Mouse (Mus musculus) left cerebral cortex, postnatal 4 days (tissue): ENCODE measurements around the gene Pigm. TPM values are rescaled to one million over a fixed set of nuclear protein-coding genes. Genes with fewer than 3 reads are reported as not detected.

Experiments used
- DNase-seq: peaks from one replicate; pipeline ENCODE4 v3.0.0-alpha.2; 2022
- intact Hi-C: fragments of 180-260 bp; cut with DNase I; formaldehyde crosslinking; loops from one replicate; pipeline ENCODE4 v1.15.1; 2025
- total RNA-seq, 2 experiments: library from RNA; stranded (reverse); gene quantifications; 2 replicates each; pipeline ENCODE4 v1.2.3; 2021

Gene Pigm
- total RNA-seq, 2 experiments from 2014 or later = 11.1 TPM

DNA sequence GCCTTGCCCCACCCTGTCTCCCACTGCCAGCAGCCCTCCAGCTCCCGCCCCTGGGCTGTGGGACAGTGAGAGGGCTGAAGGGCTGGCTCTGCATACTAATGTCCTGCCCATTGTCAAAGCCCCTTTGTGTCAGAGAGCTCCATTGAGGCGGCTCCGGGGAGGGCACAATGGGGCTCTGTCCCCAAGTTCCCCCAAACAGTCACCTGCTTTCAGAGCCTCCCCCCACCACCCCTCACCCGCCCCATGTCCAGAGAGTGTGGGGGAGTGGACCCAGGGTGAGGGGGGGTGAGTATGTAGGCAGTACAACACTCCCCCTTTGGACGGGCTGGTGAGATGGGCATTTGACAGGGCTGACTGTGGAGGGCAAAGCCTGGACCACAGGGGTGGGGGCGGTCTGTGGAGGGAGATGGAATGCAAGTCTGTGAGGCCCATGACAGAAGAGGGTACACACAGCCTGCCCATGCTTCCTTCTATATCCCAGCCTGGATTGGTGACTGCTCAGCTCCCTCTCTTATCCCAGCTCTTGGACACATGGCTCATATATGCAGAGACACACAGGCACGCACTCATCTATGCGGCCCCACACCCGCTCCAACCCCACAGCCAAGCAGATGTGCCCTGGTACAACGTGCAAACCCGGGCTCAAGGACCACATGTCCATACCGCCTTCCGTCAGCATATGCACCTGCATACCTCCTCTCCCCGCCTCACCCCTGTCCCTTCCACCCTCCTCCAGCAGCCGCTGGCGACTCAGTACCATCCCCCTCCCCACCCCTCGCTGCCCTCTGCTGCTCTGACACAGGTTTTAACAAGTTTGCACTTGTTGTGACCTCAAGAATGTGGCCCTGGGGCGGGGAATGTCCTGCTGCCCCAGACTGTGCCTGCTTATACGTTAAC, 26.2 kb upstream of the Pigm start:
- DNase-seq = peak; percentile 72
- intact Hi-C loops = no loop called here

DNA sequence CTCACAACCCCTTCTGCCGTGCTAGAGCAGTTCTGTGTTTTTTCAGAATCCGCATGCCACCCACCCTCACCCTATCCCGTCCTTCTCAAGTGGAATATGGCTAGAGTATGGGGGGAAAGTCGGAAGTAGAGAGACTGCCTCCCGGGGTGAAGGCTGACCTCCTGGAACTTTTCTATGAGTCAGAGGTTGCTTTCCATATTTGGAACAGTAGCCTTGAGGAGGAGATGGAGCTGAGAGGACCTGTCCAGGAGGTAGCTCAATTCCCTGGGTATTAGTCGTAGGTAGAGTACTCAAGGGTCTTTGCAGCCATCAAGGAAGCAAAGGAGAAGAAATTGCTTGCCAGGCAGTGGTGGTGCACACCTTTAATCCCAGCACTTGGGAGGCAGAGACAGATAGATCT, 24.3 kb upstream of the Pigm start:
- intact Hi-C loops = no loop called here
- DNase-seq = no peak

DNA sequence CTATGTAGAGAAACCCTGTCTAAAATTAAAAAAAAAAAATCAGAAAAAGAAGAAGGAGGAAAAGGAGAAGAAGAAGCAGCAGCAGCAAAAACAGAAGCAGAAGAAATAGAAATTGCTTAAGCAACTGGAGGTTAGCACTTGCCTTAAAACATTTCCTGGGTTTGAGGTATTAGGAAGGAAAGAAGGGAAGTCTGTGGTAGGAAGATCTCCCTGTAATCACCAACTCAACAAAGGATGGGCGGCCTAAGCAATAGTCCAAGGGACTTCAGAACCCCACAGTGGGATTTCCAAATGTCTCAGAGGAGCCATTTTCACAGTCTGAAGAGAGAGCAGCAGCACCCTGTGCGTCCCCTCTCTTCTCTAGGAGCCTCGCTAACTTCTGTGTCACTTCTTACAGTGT, 23.9 kb upstream of the Pigm start:
- no peak for DNase-seq
- intact Hi-C loops = no loop called here

DNA sequence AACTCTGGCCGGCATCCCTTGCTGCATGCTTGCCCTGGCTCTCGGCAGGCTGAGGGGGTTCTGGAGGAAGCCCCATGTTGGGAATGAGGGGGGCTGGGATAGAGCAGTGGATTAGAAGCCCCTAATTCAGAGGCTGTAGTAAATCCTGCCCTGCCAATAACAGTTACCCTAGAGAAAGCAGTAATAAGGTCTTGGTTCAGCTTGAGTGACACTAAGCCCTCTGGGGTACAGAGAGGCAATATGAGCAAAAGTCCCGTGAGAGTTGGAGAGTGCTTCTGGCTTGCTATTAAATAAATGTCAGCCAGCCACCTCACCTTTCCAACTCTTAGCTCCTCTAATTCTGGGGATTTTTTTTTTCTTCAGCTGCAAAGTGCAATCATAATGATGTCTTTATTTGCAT, 21.0 kb upstream of the Pigm start:
- intact Hi-C loops = no loop called here
- no peak for DNase-seq

DNA sequence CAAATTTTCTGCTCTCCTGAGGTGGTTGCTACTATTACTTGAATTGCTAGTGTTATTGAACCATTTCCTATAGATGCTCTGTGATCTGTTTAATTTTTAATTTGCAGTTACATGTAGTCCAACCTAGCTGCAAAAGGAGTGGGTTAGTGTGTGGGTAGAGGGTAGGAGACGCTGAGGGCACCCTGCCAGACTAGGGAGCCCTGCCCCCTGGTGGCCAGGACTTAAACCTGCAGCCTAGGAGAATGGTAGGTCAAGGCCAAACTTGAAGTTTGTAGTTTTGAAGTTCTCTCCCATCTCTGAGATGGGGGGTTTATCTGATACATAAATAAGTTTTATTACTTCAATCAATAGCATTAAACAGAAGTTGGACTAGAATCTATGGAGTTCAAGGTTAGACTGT, 18.8 kb upstream of the Pigm start:
- DNase-seq = peak; percentile 66
- intact Hi-C loops = no loop called here

DNA sequence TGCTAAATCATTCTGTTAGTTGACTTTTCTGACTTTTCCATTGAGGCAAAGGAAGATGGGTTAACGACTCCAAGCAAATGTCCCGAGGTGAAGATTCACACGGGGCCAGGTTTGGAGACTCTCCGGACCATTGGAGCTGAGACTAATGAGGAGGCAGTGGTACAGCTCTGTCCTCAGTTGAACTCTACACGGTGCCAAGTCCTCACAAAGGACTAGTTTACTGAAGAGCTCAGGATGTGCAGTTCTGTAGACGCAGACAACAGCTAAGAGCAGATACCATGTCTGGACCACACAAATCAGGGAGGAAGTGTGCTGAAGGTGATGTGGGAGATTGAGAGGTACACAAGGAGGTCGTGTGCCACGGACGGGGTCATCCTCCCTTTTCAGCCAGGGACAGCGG, 18.0 kb upstream of the Pigm start:
- DNase-seq = no peak
- intact Hi-C loops = no loop called here

DNA sequence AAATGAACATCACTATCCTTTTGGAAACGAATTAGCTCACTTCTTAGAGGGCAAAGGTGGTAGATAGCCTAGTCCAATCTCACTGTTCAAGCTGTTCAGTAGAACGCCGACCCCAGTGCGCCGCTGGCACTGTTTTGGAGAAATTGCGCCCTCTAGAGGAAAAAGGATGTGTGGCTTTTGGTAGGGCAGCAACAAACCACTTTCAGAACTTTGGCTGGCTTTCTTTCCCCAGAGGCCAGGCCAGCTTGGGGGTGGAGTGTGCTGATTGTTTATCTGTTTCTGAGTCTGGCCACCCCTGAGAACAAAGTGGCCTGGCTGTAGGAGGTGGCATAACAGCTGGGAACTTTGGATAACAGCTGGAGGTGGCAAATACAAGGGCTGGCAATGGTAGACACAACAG, 11.7 kb upstream of the Pigm start:
- DNase-seq = peak; percentile 65
- intact Hi-C loops = no loop called here

DNA sequence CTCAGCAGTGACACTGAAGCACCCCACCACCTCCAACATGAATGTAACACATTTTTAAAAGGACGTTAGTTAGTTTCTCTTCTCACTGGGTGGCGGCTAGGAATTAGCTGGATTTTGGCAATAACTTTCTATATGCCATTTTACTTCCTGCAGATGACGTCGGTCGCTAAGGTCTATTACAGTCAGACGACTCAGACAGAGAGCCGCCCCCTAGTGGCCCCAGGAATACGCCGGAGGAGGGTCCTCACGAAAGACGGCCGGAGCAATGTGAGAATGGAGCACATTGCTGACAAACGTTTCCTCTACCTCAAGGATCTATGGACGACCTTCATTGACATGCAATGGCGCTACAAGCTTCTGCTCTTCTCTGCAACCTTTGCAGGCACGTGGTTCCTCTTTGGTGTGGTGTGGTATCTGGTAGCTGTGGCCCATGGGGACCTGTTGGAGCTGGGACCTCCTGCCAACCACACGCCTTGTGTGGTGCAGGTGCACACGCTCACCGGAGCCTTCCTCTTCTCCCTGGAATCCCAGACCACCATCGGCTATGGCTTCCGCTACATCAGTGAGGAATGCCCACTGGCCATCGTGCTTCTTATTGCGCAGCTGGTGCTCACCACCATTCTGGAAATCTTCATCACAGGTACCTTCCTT, 7.5 kb upstream of the Pigm start:
- peak; percentile 72 for DNase-seq

DNA sequence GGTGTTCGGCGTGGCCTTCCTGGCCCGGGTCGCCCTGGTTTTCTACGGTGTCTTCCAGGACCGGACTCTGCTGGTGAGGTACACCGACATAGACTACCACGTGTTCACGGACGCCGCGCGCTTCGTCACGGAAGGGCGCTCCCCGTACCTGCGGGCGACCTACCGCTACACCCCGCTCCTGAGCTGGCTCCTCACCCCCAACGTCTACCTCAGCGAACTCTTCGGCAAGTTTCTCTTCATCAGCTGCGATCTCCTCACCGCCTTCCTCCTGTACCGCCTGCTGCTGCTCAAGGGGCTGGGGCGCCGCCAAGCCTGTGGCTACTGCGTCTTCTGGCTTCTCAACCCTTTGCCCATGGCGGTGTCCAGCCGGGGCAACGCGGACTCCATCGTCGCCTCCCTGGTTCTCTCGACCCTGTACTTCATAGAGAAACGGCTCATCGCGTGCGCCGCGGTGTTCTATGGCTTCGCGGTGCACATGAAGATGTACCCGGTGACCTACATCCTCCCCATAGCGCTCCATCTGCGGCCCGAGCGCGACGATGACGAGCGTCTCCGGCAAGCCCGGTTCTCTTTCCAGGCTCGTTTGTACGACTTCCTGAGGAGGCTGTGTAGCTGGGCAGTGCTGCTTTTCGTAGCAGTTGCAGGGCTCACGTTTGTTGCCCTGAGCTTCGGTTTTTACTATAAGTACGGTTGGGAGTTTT, 562 bp downstream of the Pigm start:
- peak; percentile 28 for DNase-seq
- intact Hi-C loops = no loop called here

More for the DNA sequence above, 7.5 kb upstream of the Pigm start:
- intact Hi-C loops = no loop called here

DNA sequence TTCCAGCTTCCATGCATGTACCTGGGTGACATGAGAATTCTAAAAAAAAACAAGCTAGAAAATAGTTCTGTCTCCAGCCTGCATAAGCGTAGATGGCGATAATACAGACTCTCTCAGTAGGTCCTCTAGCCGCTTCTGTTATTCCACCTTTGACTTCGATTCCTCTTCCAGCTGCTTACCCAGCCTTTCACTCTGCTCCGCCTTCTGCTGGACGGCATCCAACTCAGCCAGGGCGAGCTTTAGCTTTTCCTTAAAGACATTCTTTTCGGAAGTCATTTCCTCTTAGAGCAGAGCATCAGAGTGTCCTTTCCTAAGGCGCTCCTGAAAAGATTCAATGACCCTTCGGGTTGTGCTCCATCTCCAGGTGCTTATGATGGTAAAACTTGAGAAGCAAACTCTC, 3.7 kb downstream of the Pigm start:
- peak; percentile 19 for DNase-seq
- intact Hi-C loops = no loop called here

DNA sequence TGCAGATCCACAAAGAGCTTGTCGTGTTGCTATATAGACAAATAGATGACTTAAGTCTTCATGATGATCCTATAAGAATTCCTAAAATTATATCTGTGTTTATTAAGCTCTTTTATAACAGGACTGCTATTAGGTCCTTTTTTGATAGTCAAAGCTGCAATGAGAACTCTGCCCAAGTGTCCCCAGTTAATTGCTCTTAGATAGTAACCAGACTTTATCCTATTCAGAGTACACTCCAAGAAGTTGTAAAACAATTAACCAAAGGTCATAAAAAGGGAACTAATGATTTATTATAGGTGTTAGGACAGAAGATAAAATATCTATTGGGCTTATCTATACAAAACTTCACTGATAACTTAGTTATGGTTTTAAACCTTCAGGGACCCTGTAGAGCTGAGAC, 5.7 kb downstream of the Pigm start:
- intact Hi-C loops = no loop called here
- DNase-seq = no peak

DNA sequence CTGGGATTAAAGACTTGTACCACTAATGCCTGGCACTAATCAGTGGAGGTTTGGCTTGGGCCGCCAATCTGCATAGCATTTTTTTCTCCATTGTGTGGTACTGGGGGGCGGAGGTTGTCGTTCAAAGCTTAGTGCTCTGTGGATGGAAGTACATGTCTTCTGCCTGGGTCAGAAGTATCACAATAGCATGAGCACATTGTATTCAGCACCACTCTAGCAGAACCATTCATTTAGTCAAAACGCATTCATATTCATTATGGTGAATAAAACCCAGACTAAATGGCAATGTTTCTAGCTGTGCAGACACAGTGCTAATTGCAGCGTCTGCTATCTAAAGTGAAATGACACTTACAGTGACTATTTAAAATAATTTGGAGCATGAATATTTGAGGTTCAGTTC, 10.9 kb downstream of the Pigm start:
- DNase-seq = no peak
- intact Hi-C loops = no loop called here

DNA sequence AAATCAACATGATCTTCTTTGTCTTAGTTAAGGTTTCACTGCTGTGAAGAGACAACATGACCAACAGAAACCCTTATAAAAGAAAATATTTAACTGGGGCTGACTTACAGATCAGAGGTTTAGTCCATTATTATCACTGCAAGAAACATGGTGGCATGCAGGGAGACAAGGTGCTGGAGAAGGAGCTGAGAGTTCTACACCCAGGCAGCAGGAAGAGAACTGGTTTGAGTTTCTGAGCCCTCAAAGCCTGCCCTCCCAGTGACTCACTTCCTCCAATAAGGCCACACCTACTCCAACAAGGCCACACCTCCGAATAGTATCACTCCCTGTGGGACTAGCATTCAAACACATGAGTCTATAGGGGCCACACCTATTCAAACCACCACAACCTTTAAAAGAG, 14.4 kb downstream of the Pigm start:
- DNase-seq = no peak
- intact Hi-C loops = no loop called here

DNA sequence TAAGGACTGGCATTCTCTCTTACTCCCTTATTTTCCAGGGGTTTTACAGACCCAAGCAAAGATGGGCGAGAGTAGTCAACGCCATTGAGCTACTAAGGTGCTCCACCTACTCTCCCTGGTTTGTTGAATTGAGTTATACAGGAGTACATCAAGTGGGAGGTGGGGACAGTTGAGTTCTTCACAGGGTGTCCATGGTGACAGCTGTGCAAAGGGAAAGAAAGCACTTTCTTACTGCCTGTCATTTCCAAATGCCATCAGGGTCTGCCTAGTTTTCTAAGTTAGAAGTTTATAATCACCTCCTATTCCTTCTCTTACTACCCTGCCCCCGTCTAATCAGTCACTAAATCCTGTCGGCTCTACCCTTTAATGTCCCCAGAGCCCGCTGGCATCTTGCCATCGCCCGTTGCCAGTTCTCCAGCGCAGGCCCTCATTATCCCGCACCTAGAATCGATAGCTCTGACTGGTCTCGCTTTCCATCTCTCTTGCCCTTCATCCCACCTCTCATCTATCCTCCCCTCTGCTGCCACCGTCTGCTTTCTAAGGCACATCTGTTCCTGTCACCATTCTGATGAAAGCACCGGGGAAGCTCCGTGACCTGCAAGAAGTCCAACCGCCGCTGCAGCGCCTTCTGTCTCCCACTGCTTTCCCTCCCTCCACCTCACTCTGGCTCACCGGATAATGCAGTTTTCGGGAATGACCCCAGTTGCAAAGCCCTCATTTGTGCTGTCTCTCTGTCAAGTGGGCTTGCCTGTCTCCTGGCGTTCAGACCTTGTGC, 15.6 kb downstream of the Pigm start:
- intact Hi-C loops = no loop called here
- DNase-seq = peak; percentile 45

DNA sequence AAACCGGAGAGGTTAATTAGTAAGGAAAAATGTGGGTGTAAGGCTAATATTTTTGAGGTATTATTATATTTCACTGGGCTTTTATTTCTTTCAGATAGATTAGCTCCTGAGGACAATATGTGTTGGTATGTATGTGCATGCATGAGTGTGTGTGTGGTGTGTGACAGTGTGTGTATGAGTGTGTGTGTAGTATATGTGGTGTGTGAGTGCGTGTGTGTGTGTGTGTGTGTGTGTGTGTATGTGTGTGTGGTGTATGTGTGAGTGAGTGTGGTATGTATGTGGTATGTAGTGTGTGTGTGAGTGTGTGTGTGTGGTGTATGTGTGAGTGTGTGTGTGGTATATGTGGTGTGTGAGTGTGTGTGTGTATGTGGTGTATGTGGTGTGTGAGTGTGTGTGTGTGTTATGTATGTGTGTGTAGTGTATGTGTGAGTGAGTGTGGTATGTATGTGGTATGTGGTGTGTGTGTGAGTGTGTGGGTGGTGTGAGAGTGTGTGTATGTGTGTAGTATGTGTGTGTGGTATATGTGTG, 16.4 kb downstream of the Pigm start:
- intact Hi-C loops = no loop called here
- DNase-seq = no peak

DNA sequence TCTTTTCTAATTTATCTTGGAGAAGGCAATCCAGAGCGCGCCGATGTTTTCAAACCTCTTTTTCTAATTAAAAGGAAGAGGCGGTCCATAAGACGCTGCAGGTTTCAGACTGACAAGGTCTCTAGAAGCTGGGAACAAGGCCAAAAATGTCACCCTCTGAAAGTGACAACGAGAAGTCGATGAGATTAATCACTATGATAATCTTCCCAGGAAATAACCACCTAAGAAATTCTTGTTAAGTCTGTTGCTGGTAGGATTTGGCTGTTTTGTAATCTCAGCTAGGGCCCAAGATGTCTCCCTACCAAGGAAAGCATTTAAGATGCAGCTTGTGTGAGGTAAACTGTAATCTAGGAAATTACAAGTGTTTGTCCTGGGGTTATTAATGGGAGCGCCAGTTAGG, 17.4 kb downstream of the Pigm start:
- intact Hi-C loops = no loop called here
- DNase-seq = no peak

DNA sequence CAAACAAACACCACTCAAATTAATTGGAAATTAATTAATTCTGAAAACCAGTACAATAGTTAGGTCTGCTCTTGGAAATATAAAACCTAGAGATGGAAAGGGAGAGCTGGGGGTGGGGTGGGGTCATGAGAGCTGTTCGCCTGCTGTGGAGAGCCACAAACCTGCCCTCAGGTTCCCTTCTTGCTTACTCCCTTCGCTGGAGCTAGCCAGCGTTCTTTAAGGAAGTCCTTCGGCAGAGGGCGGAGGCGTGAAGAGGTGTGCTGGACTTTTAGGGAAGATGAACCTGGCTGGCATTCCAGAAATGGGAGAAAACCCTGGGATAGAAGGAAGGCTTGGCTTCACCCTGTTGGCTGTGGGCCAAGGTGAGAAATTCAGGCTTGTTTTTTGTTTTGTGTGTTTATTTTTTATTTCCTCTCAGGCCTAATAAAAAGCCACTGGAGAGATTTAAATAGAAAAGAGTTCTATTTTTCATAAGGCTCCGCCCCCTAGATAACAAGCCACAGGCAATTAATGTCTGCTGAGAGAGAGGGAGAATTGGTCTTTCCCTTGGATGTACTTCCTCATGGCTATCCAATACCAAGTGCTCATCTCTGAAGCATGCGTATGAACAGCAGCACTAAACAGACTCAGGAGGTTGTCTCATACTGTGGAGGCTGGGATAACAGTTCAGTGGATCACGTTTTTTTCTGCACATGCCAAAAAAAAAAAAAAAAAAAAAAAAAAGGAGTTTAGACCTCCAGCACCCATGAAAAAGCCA, 20.8 kb downstream of the Pigm start:
- no peak for DNase-seq
- intact Hi-C loops = no loop called here

DNA sequence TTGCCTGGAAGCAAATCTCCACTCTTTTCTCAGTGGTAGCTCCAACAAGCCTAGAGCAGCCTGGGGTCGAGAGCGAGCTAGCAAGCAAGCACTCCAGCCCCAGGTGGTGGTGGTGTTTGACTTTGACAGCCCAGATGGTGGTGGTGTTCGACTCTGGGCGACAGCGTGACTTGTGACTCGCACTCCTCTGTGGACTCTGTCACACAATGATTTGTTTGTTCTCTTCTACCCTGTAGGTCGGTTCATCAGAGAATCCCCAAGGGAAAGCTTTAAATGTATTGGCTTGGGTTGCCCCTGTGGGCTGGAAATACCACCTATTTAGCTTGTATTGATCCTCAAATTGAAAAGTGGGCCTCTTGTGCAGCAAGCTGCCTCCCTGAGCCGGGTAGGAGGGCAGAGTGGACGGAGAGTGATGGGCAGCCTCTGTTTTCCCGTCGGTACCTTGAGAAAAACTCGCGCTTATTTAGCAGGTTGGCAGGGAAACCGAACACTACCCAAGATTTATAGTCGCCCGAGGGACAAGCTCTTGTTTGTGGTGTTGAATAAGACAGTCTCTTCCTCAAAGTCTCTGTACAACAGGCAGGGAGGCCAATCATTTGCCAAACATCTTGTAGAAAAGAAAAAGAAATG, 29.8 kb downstream of the Pigm start:
- DNase-seq = no peak
- intact Hi-C loops = loop anchor here (5.0 kb wide), 1 partner anchor 991 kb away; no protein-coding TSS in a partner anchor

DNA sequence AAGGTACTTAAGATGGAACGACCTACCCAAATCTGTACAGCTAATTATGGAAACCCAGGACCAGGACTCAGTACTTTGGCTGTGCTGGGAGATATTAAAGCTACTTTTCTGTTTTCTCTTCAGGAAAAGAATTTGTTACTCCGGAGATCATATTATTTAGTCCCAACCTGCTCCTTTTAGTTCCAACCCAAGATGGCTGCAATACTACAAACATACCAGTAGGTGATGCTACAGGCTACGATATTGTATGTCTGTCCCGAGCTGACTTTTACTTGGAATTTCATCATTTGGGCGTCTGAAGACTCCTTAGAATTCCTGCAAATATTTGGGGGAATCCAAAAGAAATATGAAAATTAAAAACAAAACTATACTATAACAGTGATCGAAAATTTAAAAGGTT, 32.6 kb downstream of the Pigm start:
- no peak for DNase-seq

More for the DNA sequence above, 32.6 kb downstream of the Pigm start:
- intact Hi-C loops = loop anchor here (5.0 kb wide), 1 partner anchor 988 kb away; no protein-coding TSS in a partner anchor
